Mouse (Mus musculus) limb, embryonic 14.5 days (tissue): ENCODE measurements around the gene Rpl35. TPM values are rescaled to one million over a fixed set of nuclear protein-coding genes. Genes with fewer than 3 reads are reported as not detected.

ENCODE experiments used
- ATAC-seq: fragments of 200-750 bp; cut with Nextera tagmentation; 2 replicates; pipeline ENCODE4 v1.8.0; 2017; ENCODE audit warnings: low read depth, moderate number of reproducible peaks, moderate TSS enrichment; ENCODE audit not compliant: low FRiP score
- DNase-seq: peaks from one replicate; pipeline ENCODE4 v3.0.0-alpha.2; 2015; ENCODE audit warnings: low spot score
- H3K27ac ChIP-seq: fragments of 300-500 bp; sonication (generic); replicated peaks from 2 replicates; pipeline ENCODE4 v1.5.1; 2014; ENCODE audit warnings: low read depth, mild to moderate bottlenecking, low read length, moderate library complexity, mixed read lengths
- H3K27me3 ChIP-seq: fragments of 300-500 bp; sonication (generic); 2 replicates; pipeline ENCODE4 v1.6.1; 2014; ENCODE audit warnings: low read length, mixed read lengths; ENCODE audit not compliant: control insufficient read depth, insufficient read depth
- H3K36me3 ChIP-seq: fragments of 300-500 bp; sonication (generic); 2 replicates; pipeline ENCODE4 v1.6.1; 2014; ENCODE audit warnings: mild to moderate bottlenecking, low read length, moderate library complexity, mixed read lengths; ENCODE audit not compliant: control insufficient read depth, insufficient read depth
- H3K4me1 ChIP-seq: fragments of 300-500 bp; sonication (generic); 2 replicates; pipeline ENCODE4 v1.6.1; 2014; ENCODE audit warnings: antibody characterized with exemption, low read length, mixed read lengths; ENCODE audit not compliant: control insufficient read depth, insufficient read depth
- H3K4me2 ChIP-seq: fragments of 300-500 bp; sonication (generic); replicated peaks from 2 replicates; pipeline ENCODE4 v1.6.1; 2014; ENCODE audit warnings: low read depth, mild to moderate bottlenecking, low read length, moderate library complexity; ENCODE audit not compliant: severe bottlenecking
- H3K4me3 ChIP-seq: fragments of 300-500 bp; sonication (generic); replicated peaks from 2 replicates; pipeline ENCODE4 v1.5.1; 2014; ENCODE audit warnings: low read length
- H3K9ac ChIP-seq: fragments of 300-500 bp; sonication (generic); 2 replicates; pipeline ENCODE4 v1.6.1; 2014; ENCODE audit warnings: mild to moderate bottlenecking, low read depth, low read length, moderate library complexity; ENCODE audit not compliant: severe bottlenecking
- H3K9me3 ChIP-seq: fragments of 300-500 bp; sonication (generic); 2 replicates; pipeline ENCODE4 v1.6.1; 2016; ENCODE audit warnings: low read length; ENCODE audit not compliant: control insufficient read depth
- POLR2A ChIP-seq: fragments of 200-500 bp; IDR thresholded peaks from 2 replicates; pipeline ENCODE4 v1.8.0; 2012; ENCODE audit warnings: inconsistent platforms, mild to moderate bottlenecking, moderate library complexity, borderline replicate concordance; ENCODE audit not compliant: insufficient read depth, insufficient read length; ENCODE audit errors: extremely low read depth
- WGBS: fragments of 180-500 bp; shearing (Covaris S2); extraction: QIAGEN DNeasy Blood & Tissue Kit; methylation state at CpG from one replicate; pipeline ENCODE4 v1.1.7; 2014; 5-methylcytosine and 5-hydroxymethylcytosine counted together
- polyA plus RNA-seq, 2 experiments: library from polyadenylated mRNA; depleted of rRNA in 1 of 2; stranded (reverse) in 1 of 2; unstranded in 1 of 2; fragments of >200 nt; fragmentation: Nextera tagmentation in 1 of 2; extraction: Ambion mirVana in 1 of 2; gene quantifications; 2 replicates each; pipeline versions ENCODE4 v1.2.1 to v1.2.3; 2012 to 2014

Rpl35 gene
- polyA plus RNA-seq, 2 experiments: 806 to 1,116 TPM

DNA sequence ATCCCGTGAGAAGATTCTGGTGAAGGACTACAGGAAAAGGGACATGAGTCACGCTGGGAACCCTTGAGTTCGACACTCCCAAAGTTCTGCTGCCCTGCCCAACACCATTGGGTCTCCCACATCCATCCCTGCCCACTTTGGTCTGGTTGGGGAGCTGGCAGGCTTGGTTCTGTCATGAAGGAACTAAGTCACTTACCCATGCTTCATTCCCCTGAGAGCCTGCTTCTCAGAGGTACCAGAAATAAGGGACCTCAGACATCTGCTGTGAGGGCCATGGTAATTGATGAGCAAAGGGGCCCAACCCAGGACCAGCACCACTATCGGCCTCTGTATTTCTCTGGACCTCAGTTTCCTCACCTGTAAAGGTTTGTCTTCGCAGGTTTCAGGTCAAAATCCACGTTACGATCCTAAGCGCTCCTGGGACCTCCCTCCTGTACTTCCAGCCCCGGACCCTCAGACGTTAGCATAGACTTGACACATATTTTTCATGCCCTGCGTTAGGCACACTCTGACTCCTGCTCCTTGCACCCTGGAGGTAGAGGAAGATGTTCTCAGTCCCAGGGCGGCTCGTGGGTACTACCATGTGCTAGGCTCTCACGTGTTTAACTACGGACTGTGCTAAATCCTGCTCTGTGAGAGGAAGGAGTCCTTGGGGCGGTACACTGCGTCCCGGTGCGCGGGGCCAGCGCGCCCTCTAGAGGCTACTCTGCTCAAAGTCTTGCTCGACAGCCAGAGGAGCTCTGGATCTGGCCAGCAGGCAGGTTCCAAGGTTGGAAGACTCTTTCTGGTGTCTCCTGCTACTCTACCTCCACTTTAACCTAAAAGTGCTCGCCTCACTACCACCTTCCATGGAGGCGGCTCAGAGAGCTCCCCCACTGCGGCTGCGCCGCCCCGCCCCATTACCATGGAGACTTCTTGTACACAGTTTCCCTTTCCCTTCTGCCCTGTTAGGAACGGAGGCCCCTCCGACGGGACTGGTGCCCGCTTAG lies 7.7 kb downstream of the Rpl35 start, which contains the start of gene Wdr38:
TSS of gene Wdr38 (plus strand) at position 91 of the 989 bp plus-strand sequence.
- 14% methylated on average over 33 of the region's 33 CpGs for WGBS
- Histone ChIP-seq H3K4me3 (peak within 1 kb of the TSS; percentile 38), H3K9ac (peak within 1 kb of the TSS; percentile 51), H3K4me2 (peak within 1 kb of the TSS; percentile 60), H3K4me1 (0 out of 2 replicates have a peak, but pooled peaks cover 2% of the 10 kb centered on the region), H3K9me3 (no peaks in the 10 kb centered on the region), H3K27ac (no peak within 1 kb of the TSS; the same call in 1 of the 2 replicates), H3K27me3 (no peaks in the 10 kb centered on the region), H3K36me3 (peaks cover 31% of the 10 kb centered on the region)
- peak; percentile 85 for ATAC-seq
- no peak for TF ChIP-seq POLR2A
- peak; percentile 88 for DNase-seq

DNA sequence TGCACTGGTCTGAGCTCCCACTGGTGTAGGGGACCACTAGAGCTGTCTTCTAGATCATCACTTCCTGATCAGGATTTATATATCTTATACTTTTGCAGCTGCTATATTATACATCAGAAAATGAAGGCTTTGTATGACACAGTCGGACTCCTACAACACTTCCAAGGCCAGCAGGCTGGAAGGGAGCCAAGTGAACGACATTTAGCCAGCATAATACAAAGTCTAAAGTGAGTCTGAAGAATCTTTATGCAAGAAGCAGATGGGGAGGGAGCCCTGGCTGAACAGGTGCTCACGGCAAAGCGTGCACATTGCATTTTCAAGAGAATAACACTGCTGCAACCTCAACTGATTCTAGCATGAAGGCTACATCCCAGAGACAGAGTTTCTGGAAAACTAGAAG lies 13.0 kb downstream of the Rpl35 start:
- Histone ChIP-seq H3K9ac (no peak overlapping the region), H3K4me1 (no peaks in the 10 kb centered on the region), H3K4me2 (no peak overlapping the region), H3K27ac (no peak overlapping the region), H3K4me3 (no peak overlapping the region), H3K27me3 (no peaks in the 10 kb centered on the region), H3K9me3 (no peaks in the 10 kb centered on the region), H3K36me3 (no peaks in the 10 kb centered on the region)
- no peak for TF ChIP-seq POLR2A
- WGBS: 49% methylated on average over 4 of the region's 4 CpGs
- ATAC-seq: no peak
- DNase-seq: no peak

GRCm38 (mm10) chr2:38992004-38992403 lies 13.4 kb downstream of the Rpl35 start:
- H3K27ac ChIP-seq: no peak overlapping the region
- H3K4me2 ChIP-seq: no peak overlapping the region
- H3K4me1 ChIP-seq: no peaks in the 10 kb centered on the region
- WGBS: 71% methylated on average over 4 of the region's 4 CpGs
- no peak overlapping the region for H3K4me3 ChIP-seq
- DNase-seq (no peak), ATAC-seq (no peak)
- H3K9me3 ChIP-seq: no peaks in the 10 kb centered on the region
- no peak overlapping the region for H3K9ac ChIP-seq
- TF ChIP-seq POLR2A: no peak
- H3K36me3 ChIP-seq: no peaks in the 10 kb centered on the region
- H3K27me3 ChIP-seq: no peaks in the 10 kb centered on the region

GRCm38 (mm10) chr2:38988929-38989328 lies 16.5 kb downstream of the Rpl35 start:
- no peaks in the 10 kb centered on the region for H3K9me3 ChIP-seq
- 91% methylated on average over 2 of the region's 2 CpGs for WGBS
- no peaks in the 10 kb centered on the region for H3K36me3 ChIP-seq
- H3K4me2 ChIP-seq: no peak overlapping the region
- H3K9ac ChIP-seq: no peak overlapping the region
- no peak for TF ChIP-seq POLR2A
- no peaks in the 10 kb centered on the region for H3K4me1 ChIP-seq
- H3K27me3 ChIP-seq: no peaks in the 10 kb centered on the region
- no peak for DNase-seq
- no peak for ATAC-seq
- H3K4me3 ChIP-seq: no peak overlapping the region
- no peak overlapping the region for H3K27ac ChIP-seq

GRCm38 (mm10) chr2:38987803-38988510 lies 17.5 kb downstream of the Rpl35 start:
- H3K36me3 ChIP-seq: no peaks in the 10 kb centered on the region
- DNase-seq (peak; percentile 47), ATAC-seq (no peak)
- H3K27me3 ChIP-seq: no peaks in the 10 kb centered on the region
- H3K27ac ChIP-seq: no peak overlapping the region
- no peak for TF ChIP-seq POLR2A
- H3K4me1 ChIP-seq: no peaks in the 10 kb centered on the region
- no peak overlapping the region for H3K4me2 ChIP-seq
- WGBS: 77% methylated on average over 6 of the region's 6 CpGs
- H3K4me3 ChIP-seq: no peak overlapping the region
- no peak overlapping the region for H3K9ac ChIP-seq
- no peaks in the 10 kb centered on the region for H3K9me3 ChIP-seq
